Mouse (Mus musculus): ENCODE measurements at regions not wholly inside any gene's neighbourhood (a gene's known extent, or its start where the extent isn't known, plus 50 kb on each side); places are given as distances from the start of the nearest gene placed in this dataset.

DNA sequence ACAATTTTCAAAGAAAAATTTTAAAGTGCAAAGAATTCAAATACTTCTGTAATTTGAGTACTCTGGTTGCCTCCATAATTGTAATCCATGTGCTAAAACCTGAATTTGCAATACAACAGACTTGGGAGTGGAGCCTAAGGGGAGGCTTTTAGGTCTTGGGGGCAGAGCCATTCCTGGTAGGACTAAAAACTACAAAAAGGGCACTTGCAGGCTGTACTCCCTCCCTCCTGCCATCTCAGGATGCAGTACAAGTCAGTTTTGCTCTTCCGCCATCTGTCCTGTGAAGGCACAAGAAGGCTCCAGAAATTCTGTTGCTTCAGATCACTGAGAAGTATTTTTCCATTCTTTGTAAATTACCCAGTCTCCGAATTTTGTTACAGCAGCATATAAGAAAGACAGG, 467.4 kb upstream of the Nox3 start:
- TF ChIP-seq GATA1 (IDR thresholded peaks at IDR 0.05; ENCODE audit: borderline replicate concordance, low read length) (no peak), FLI1 (IDR thresholded peaks at IDR 0.05; ENCODE audit: low read length) (no peak)
